Mouse (Mus musculus): ENCODE measurements around the gene Smtnl2.

GRCm38 (mm10) chr11:72396621-72397020 is 14.9 kb downstream of the Smtnl2 start:
- TF ChIP-seq CTCF (IDR thresholded peaks at IDR 0.05; ENCODE audit: borderline replicate concordance, extremely low read depth, insufficient read depth, insufficient read length) (no peak), POLR2A (IDR thresholded peaks at IDR 0.05; ENCODE audit: borderline replicate concordance, extremely low read depth, insufficient read depth, insufficient read length, poor library complexity, severe bottlenecking) (no peak)
